Mouse (Mus musculus) E14TG2a.4 (cell line): ENCODE results near the gene Paqr6.
"Not testable (repeated sequence)": the region's sequence is repeated elsewhere in the genome, so short reads cannot be mapped to it uniquely, and the experiment has no call there.

Experiments used
- CTCF ChIP-seq: conservative IDR thresholded peaks from 2 replicates; pipeline ENCODE4 v1.5.1; 2014; ENCODE audit warnings: low read length
- NANOG ChIP-seq: IDR thresholded peaks from 2 replicates; pipeline ENCODE4 v1.6.1; 2014; ENCODE audit warnings: borderline replicate concordance, low read length, mixed read lengths
- POU5F1 ChIP-seq: IDR thresholded peaks from 2 replicates; pipeline ENCODE4 v1.6.1; 2014; ENCODE audit warnings: low read length, borderline replicate concordance

DNA sequence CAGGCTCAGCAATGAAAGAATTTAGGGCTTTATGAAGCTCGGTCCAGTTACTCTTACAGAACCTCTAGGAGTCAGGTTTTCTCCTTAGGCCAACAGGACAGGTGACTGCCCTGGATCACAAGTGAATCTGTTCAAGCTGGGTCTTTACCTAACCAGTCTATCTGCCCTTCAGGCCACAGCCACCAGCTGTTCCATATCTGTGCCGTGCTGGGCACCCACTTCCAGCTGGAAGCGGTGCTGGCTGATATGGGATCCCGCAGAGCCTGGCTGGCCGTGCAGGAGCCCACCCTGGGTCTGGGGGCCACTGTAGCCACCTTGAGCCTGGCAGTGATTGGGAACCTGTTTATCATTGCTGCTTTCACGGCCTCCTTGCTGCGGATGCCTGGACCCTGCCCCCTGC is 3.1 kb downstream of the Paqr6 start:
- not testable (repeated sequence) for TF ChIP-seq POU5F1, CTCF, NANOG
